Mouse (Mus musculus) MEL (cell line): Measurements from ENCODE around the gene Pigx. TPM values are rescaled to one million over a fixed set of nuclear protein-coding genes. Genes with fewer than 3 reads are reported as not detected.
A peak's percentile ranks its signal among the peaks of the same experiment; 100 is the strongest.

Source experiments
- DNase-seq: peaks from one replicate; pipeline ENCODE4 v3.0.0; 2011; ENCODE audit warnings: low read depth, low spot score
- H3K27ac ChIP-seq: 2 replicates; pipeline ENCODE4 v1.5.1; 2012; ENCODE audit warnings: low read depth, mild to moderate bottlenecking, control low read depth, low read length, moderate library complexity; ENCODE audit not compliant: control insufficient read depth
- H3K27me3 ChIP-seq, 2 experiments: fragments of 150-350 bp in 1 of 2; sonication (generic) in 1 of 2; 2 replicates each; pipeline ENCODE4 v1.6.1; 2012; ENCODE audit warnings: low read length in 2 of 2, mild to moderate bottlenecking in 2 of 2, improper control_type of control experiment in 1 of 2, moderate library complexity in 1 of 2; ENCODE audit not compliant: insufficient read depth in 2 of 2, control insufficient read depth in 1 of 2
- H3K36me3 ChIP-seq, 2 experiments: 2 replicates each; pipeline ENCODE4 v1.6.1; 2012 to 2014; ENCODE audit warnings: low read length in 2 of 2, improper control_type of control experiment in 1 of 2, inconsistent platforms in 1 of 2, mild to moderate bottlenecking in 1 of 2; ENCODE audit not compliant: insufficient read depth in 2 of 2, control insufficient read depth in 1 of 2
- H3K4me1 ChIP-seq, 2 experiments: fragments of 150-350 bp in 1 of 2; sonication (generic) in 1 of 2; 2 replicates each; pipeline ENCODE4 v1.6.1; 2012; ENCODE audit warnings: low read length in 2 of 2, improper control_type of control experiment in 1 of 2, mild to moderate bottlenecking in 1 of 2; ENCODE audit not compliant: insufficient read depth in 2 of 2, control insufficient read depth in 1 of 2
- H3K4me3 ChIP-seq, 2 experiments: fragments of 150-350 bp in 1 of 2; sonication (generic) in 1 of 2; 2 replicates each; pipeline ENCODE4 v1.5.1; 2012; ENCODE audit warnings: low read depth in 2 of 2, low read length in 2 of 2, mild to moderate bottlenecking in 2 of 2, moderate library complexity in 2 of 2, control low read depth in 1 of 2, improper control_type of control experiment in 1 of 2; ENCODE audit not compliant: control insufficient read depth in 1 of 2, insufficient read depth in 1 of 2
- H3K79me2 ChIP-seq: 2 replicates; pipeline ENCODE4 v1.6.1; 2012; ENCODE audit warnings: mild to moderate bottlenecking, low read length, moderate library complexity; ENCODE audit not compliant: control insufficient read depth, poor library complexity, insufficient read depth
- H3K9ac ChIP-seq: 2 replicates; pipeline ENCODE4 v1.6.1; 2012; ENCODE audit warnings: low read depth, mild to moderate bottlenecking, control low read depth, low read length, moderate library complexity; ENCODE audit not compliant: control insufficient read depth, poor library complexity, severe bottlenecking
- H3K9me3 ChIP-seq: fragments of 150-350 bp; sonication (generic); replicated peaks from 2 replicates; pipeline ENCODE4 v1.6.1; 2012; ENCODE audit warnings: mild to moderate bottlenecking, low read length, improper control_type of control experiment, moderate library complexity; ENCODE audit not compliant: insufficient read depth
- BHLHE40 ChIP-seq: IDR thresholded peaks from 2 replicates; pipeline ENCODE4 v1.6.1; 2012; ENCODE audit warnings: low read depth, mild to moderate bottlenecking, inconsistent platforms, low read length, improper control_type of control experiment, borderline replicate concordance
- ELF1 ChIP-seq: IDR thresholded peaks from 2 replicates; pipeline ENCODE4 v1.6.1; 2014; ENCODE audit warnings: low read depth, mild to moderate bottlenecking, inconsistent platforms, low read length, improper control_type of control experiment, moderate library complexity
- EP300 ChIP-seq, 2 experiments: IDR thresholded peaks; 2 replicates each; pipeline ENCODE4 v1.6.1; 2011; ENCODE audit warnings: improper control_type of control experiment in 2 of 2, low read length in 2 of 2, low read depth in 1 of 2, mild to moderate bottlenecking in 1 of 2
- ETS1 ChIP-seq: IDR thresholded peaks from 2 replicates; pipeline ENCODE4 v1.6.1; 2012; ENCODE audit warnings: low read depth, mild to moderate bottlenecking, inconsistent platforms, low read length, improper control_type of control experiment, moderate library complexity
- GATA1 ChIP-seq: IDR thresholded peaks from 2 replicates; pipeline ENCODE4 v1.6.1; 2011; ENCODE audit warnings: low read depth, low read length, improper control_type of control experiment
- JUND ChIP-seq: IDR thresholded peaks from 2 replicates; pipeline ENCODE4 v1.6.1; 2011; ENCODE audit warnings: low read depth, mild to moderate bottlenecking, improper control_type of control experiment, low read length
- MAX ChIP-seq: IDR thresholded peaks from 2 replicates; pipeline ENCODE4 v1.6.1; 2011; ENCODE audit warnings: low read length, improper control_type of control experiment
- MXI1 ChIP-seq: IDR thresholded peaks from 2 replicates; pipeline ENCODE4 v1.6.1; 2011; ENCODE audit warnings: mild to moderate bottlenecking, low read depth, low read length, improper control_type of control experiment
- MYC ChIP-seq: IDR thresholded peaks from 2 replicates; pipeline ENCODE4 v1.6.1; 2011; ENCODE audit warnings: low read depth, mild to moderate bottlenecking, low read length, improper control_type of control experiment, moderate library complexity
- NELFE ChIP-seq: IDR thresholded peaks from 2 replicates; pipeline ENCODE4 v1.6.1; 2011; ENCODE audit warnings: low read depth, low read length, improper control_type of control experiment
- POLR2A ChIP-seq, 2 experiments: IDR thresholded peaks; 2 replicates each; pipeline ENCODE4 v1.6.1; 2011 to 2012; ENCODE audit warnings: low read length in 2 of 2, mild to moderate bottlenecking in 2 of 2, control low read depth in 1 of 2, improper control_type of control experiment in 1 of 2, low read depth in 1 of 2, moderate library complexity in 1 of 2; ENCODE audit not compliant: control insufficient read depth in 1 of 2, insufficient read depth in 1 of 2, poor library complexity in 1 of 2
- RAD21 ChIP-seq: IDR thresholded peaks from 2 replicates; pipeline ENCODE4 v1.6.1; 2011; ENCODE audit warnings: mild to moderate bottlenecking, low read depth, low read length, improper control_type of control experiment
- RCOR1 ChIP-seq: IDR thresholded peaks from 2 replicates; pipeline ENCODE4 v1.6.1; 2012; ENCODE audit warnings: low read depth, mild to moderate bottlenecking, inconsistent platforms, low read length, improper control_type of control experiment
- SIN3A ChIP-seq: IDR thresholded peaks from 2 replicates; pipeline ENCODE4 v1.6.1; 2012; ENCODE audit warnings: low read length, improper control_type of control experiment, inconsistent platforms
- TAL1 ChIP-seq: IDR thresholded peaks from 2 replicates; pipeline ENCODE4 v1.6.1; 2012; ENCODE audit warnings: mild to moderate bottlenecking, inconsistent platforms, low read length, moderate library complexity, mixed read lengths
- TBP ChIP-seq: IDR thresholded peaks from 2 replicates; pipeline ENCODE4 v1.8.0; 2011; ENCODE audit warnings: low read depth, low read length, improper control_type of control experiment
- TCF12 ChIP-seq: IDR thresholded peaks from 2 replicates; pipeline ENCODE4 v1.6.1; 2014; ENCODE audit warnings: low read depth, mild to moderate bottlenecking, inconsistent platforms, low read length, improper control_type of control experiment, moderate library complexity
- USF1 ChIP-seq: IDR thresholded peaks from 2 replicates; pipeline ENCODE4 v1.6.1; 2014; ENCODE audit warnings: low read depth, mild to moderate bottlenecking, inconsistent platforms, low read length, improper control_type of control experiment, moderate library complexity
- USF2 ChIP-seq, 2 experiments: IDR thresholded peaks; 2 replicates each; pipeline ENCODE4 v1.6.1; 2011 to 2012; ENCODE audit warnings: improper control_type of control experiment in 2 of 2, low read length in 2 of 2, borderline replicate concordance in 1 of 2, inconsistent platforms in 1 of 2, low read depth in 1 of 2, mild to moderate bottlenecking in 1 of 2; ENCODE audit not compliant: insufficient read depth in 1 of 2
- ZNF384 ChIP-seq: IDR thresholded peaks from 2 replicates; pipeline ENCODE4 v1.6.1; 2012; ENCODE audit warnings: low read depth, mild to moderate bottlenecking, inconsistent platforms, low read length, improper control_type of control experiment
- polyA plus RNA-seq, 2 experiments: library from polyadenylated mRNA; stranded (reverse) in 1 of 2; unstranded in 1 of 2; fragments of >175 nt in 1 of 2; fragments of >200 nt in 1 of 2; gene quantifications; 2 replicates each; pipeline versions ENCODE4 v1.2.1 to v1.2.4; 2012; ENCODE audit warnings: low replicate concordance in 2 of 2, low read depth in 1 of 2; ENCODE audit not compliant: insufficient read length in 2 of 2, insufficient read depth in 1 of 2, missing spikeins in 1 of 2
- total RNA-seq: library from RNA; depleted of rRNA; stranded (reverse); fragments of 300-350 nt; gene quantifications from 2 replicates; pipeline ENCODE4 v1.2.3, GENCODE M21; 2012

Gene Pigx
- total and polyA plus RNA-seq, 3 experiments, result 22.3 to 29.5 TPM; not detected in 1

GRCm38 (mm10) chr16:32059840-32060523 is 39.6 kb downstream of the Pigx start:
- H3K79me2 ChIP-seq, result peaks cover 57% of the 10 kb centered on the region
- peaks cover 25 to 31% of the 10 kb centered on the region in 2 experiments for H3K4me1 ChIP-seq
- DNase-seq, result peak; percentile 82
- H3K27ac ChIP-seq, result peak overlapping the region; percentile 79
- peak overlapping the region; percentile 39 for H3K9ac ChIP-seq
- no peaks in the 10 kb centered on the region for H3K27me3 ChIP-seq
- no peaks in the 10 kb centered on the region for H3K9me3 ChIP-seq
- peak overlapping the region; percentile 29 to 32 for H3K4me3 ChIP-seq
- H3K36me3 ChIP-seq, result peaks cover 3 to 49% of the 10 kb centered on the region in 2 experiments
- peak; percentile 37; the same call in 1 of the 2 replicates for TF ChIP-seq ZNF384
- no peak for TF ChIP-seq TBP
- peak; percentile 72 for TF ChIP-seq GATA1
- TF ChIP-seq NELFE, result no peak
- TF ChIP-seq SIN3A, result no peak
- no peak for TF ChIP-seq POLR2A (IDR thresholded peaks at IDR 0.05; ENCODE audit: control insufficient read depth in 1 of 2, insufficient read depth in 1 of 2, low read depth in 1 of 2, low read length in 2 of 2, poor library complexity in 1 of 2)
- TF ChIP-seq MXI1, result 0 out of 2 replicates have a peak, but pooled peaks have one; percentile 2
- TF ChIP-seq TAL1, result no peak
- TF ChIP-seq ELF1, result peak; percentile 53
- no peak for TF ChIP-seq RAD21
- peak in 1 of 2 experiments; percentile 65; a peak in 2 of 4 replicates for TF ChIP-seq EP300 (IDR thresholded peaks at IDR 0.05; ENCODE audit: low read depth in 1 of 2, low read length in 2 of 2)
- no peak for TF ChIP-seq MAX
- peak; percentile 38; the same call in 1 of the 2 replicates for TF ChIP-seq ETS1

DNA sequence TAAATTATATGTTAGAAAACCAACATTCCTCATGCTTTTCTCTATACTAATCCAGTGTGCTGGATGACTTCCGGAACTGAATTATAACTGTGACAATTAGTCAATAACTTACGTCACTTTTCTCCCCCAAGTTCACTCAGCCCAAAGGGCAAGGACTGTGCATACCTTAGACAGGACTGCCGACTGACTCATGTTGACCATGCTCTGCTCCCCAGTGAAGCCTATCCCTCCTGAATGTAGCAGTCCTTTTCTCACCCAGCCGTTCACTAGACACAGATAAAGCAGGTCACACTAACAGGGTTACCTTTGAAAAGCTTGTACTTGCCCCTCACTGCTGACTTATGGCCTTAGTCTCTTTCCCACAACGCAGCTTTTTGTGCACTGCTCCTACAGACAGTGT is 40.7 kb downstream of the Pigx start:
- peaks cover 19 to 29% of the 10 kb centered on the region in 2 experiments for H3K4me1 ChIP-seq
- H3K27ac ChIP-seq, result no peak overlapping the region
- H3K9ac ChIP-seq, result no peak overlapping the region
- H3K79me2 ChIP-seq, result peaks cover 53% of the 10 kb centered on the region
- no peaks in the 10 kb centered on the region for H3K27me3 ChIP-seq
- H3K9me3 ChIP-seq, result no peaks in the 10 kb centered on the region
- H3K4me3 ChIP-seq, result no peak overlapping the region
- no peak for DNase-seq
- peaks cover 3 to 41% of the 10 kb centered on the region in 2 experiments for H3K36me3 ChIP-seq
- TF ChIP-seq JUND (no peak), EP300 (IDR thresholded peaks at IDR 0.05; ENCODE audit: low read depth in 1 of 2, low read length in 2 of 2) (no peak), RCOR1 (no peak), BHLHE40 (no peak), USF1 (no peak), USF2 (IDR thresholded peaks at IDR 0.05; ENCODE audit: borderline replicate concordance in 1 of 2, insufficient read depth in 1 of 2, low read depth in 1 of 2, low read length in 2 of 2) (no peak), MYC (no peak), TCF12 (no peak)
